Mouse (Mus musculus) testis, adult 2 months (tissue): Measurements from ENCODE around the gene Spag17. TPM values are rescaled to one million over a fixed set of nuclear protein-coding genes. Genes with fewer than 3 reads are reported as not detected.
A peak's percentile ranks its signal among the peaks of the same experiment; 100 is the strongest.
"Not testable (repeated sequence)": the region's sequence is repeated elsewhere in the genome, so short reads cannot be mapped to it uniquely, and the experiment has no call there.

Source experiments
- H3K27ac ChIP-seq: fragments of 200-500 bp; 2 replicates; pipeline ENCODE4 v1.5.1; 2012; ENCODE audit warnings: low read depth, low read length; ENCODE audit not compliant: control insufficient read depth, insufficient read depth
- H3K27me3 ChIP-seq: fragments of 200-500 bp; 2 replicates; pipeline ENCODE4 v1.6.1; 2012; ENCODE audit warnings: mild to moderate bottlenecking, low read length, moderate library complexity; ENCODE audit not compliant: control insufficient read depth, insufficient read depth
- H3K36me3 ChIP-seq: fragments of 200-500 bp; 2 replicates; pipeline ENCODE4 v1.6.1; 2012; ENCODE audit warnings: mild to moderate bottlenecking, low read length; ENCODE audit not compliant: control insufficient read depth, insufficient read depth
- H3K4me1 ChIP-seq: fragments of 200-500 bp; 2 replicates; pipeline ENCODE4 v1.6.1; 2012; ENCODE audit warnings: low read length; ENCODE audit not compliant: control insufficient read depth, insufficient read depth
- H3K4me3 ChIP-seq: fragments of 200-500 bp; 2 replicates; pipeline ENCODE4 v1.5.1; 2012; ENCODE audit warnings: low read depth, mild to moderate bottlenecking, low read length, moderate library complexity, mixed read lengths; ENCODE audit not compliant: control insufficient read depth
- CTCF ChIP-seq: fragments of 200-500 bp; IDR thresholded peaks from 2 replicates; pipeline ENCODE4 v1.5.1; 2012; ENCODE audit warnings: low read depth, mild to moderate bottlenecking, inconsistent platforms, low read length, moderate library complexity; ENCODE audit not compliant: control insufficient read depth, insufficient read depth, insufficient replicate concordance
- POLR2A ChIP-seq: fragments of 200-500 bp; IDR thresholded peaks from 2 replicates; pipeline ENCODE4 v1.6.1; 2012; ENCODE audit warnings: low read depth, mild to moderate bottlenecking, inconsistent platforms, low read length, moderate library complexity; ENCODE audit not compliant: control insufficient read depth
- polyA plus RNA-seq: library from polyadenylated mRNA; depleted of rRNA; stranded (reverse); fragments of >200 nt; gene quantifications from 2 replicates; pipeline ENCODE4 v1.2.3, GENCODE M21; 2012

Gene Spag17
- polyA plus RNA-seq, 1 experiment = 47.0 TPM

DNA sequence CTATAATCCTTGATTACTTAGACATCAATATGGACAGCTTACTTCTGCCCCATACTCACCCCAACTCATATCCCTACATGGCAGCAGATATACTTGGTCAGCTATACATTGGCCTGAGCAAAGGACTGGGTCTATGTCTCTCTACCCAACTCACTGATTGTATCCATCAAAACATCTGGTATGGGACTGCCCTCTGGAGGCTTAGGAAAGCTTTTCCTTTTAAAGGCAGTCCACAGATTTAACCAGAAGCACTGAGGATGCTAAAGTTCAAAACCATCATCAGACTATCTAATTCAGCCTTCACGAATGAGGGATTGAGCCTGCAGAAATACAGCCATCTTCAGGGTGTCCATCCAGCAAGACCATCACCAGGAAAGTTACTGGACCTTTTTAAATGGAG, 20.5 kb upstream of the Spag17 start:
- no peak for TF ChIP-seq POLR2A
- TF ChIP-seq CTCF = no peak
- H3K27ac ChIP-seq = no peak overlapping the region
- H3K27me3 ChIP-seq = no peaks in the 10 kb centered on the region
- no peak overlapping the region for H3K4me3 ChIP-seq
- no peaks in the 10 kb centered on the region for H3K36me3 ChIP-seq
- H3K4me1 ChIP-seq = no peaks in the 10 kb centered on the region

DNA sequence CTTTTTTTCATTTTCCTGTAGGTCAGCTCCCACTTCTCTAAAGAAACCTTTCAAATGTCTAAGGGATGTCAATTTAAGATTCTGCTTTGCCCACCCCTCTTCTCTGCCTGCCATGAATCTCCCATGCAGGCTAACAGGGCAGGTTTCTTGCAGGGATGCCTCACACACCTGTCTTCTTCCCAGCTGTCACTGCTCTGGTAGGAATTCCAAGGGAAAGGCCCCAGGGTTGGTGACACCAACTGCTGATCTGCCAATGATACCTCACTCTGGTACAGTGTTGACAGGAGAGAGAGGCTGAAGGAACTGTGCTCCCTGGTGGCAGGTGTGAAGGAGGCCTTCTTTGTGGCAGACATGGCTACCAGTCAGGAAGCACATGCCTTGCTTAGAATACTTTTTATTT, 10.1 kb upstream of the Spag17 start:
- Histone ChIP-seq H3K4me3 (no peak overlapping the region), H3K27ac (no peak overlapping the region), H3K27me3 (no peaks in the 10 kb centered on the region), H3K36me3 (no peaks in the 10 kb centered on the region), H3K4me1 (no peaks in the 10 kb centered on the region)
- no peak for TF ChIP-seq POLR2A
- no peak for TF ChIP-seq CTCF

DNA sequence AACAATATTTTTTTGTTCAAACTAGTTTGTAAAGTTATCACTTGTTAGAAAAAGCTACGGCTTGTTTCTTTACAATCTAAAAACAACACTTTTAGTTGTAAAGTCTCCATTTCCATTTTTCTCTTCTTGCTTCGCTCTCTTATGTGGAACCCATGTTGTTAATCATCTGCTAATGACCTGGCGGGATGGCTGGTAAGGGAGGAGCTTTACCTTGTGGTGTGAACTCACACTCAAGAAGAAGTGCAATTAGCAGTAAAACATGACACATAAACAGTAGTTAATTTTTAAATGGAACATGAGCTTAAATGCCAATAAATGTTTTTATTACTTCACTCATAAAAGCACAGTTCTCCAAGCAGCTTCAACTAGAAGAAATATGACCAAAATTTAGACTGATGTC, 3.7 kb upstream of the Spag17 start:
- TF ChIP-seq POLR2A (no peak), CTCF (no peak)
- Histone ChIP-seq H3K36me3 (peaks cover 3% of the 10 kb centered on the region), H3K4me3 (no peak overlapping the region), H3K27me3 (no peaks in the 10 kb centered on the region), H3K27ac (no peak overlapping the region), H3K4me1 (peaks cover 6% of the 10 kb centered on the region)

DNA sequence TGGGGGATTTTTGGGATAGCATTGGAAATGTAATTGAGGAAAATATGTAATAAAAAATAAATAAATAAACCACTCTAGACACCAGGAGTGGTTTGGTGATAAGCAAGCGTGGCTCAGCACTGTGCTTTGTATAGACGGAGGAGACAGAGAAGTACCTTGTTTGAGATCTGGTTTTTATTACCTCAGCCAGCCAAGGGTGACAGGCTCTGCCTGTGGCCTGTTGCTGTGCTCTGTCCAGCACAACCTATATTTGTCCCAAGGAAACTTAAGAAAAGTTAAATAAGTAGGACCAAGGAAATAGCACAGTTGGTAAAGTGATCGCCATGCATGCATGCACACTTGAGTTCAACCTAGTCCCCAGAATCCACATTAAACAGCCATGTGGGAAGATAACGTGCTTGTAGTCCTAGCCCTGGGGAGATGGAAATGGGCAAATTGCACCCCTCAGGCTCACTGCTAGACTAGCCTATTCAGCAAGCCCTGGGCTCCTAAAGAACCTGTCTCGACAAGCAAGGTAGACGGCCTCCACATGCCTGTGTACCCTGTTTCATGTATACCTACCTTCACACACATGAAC, 1.1 kb upstream of the Spag17 start:
- H3K36me3 ChIP-seq = peaks cover 3% of the 10 kb centered on the region
- peak overlapping the region; percentile 27; the same call in 1 of the 2 replicates for H3K4me3 ChIP-seq
- H3K27ac ChIP-seq = peak overlapping the region; percentile 61
- no peaks in the 10 kb centered on the region for H3K27me3 ChIP-seq
- TF ChIP-seq POLR2A (no peak), CTCF (no peak)
- H3K4me1 ChIP-seq = peaks cover 9% of the 10 kb centered on the region

DNA sequence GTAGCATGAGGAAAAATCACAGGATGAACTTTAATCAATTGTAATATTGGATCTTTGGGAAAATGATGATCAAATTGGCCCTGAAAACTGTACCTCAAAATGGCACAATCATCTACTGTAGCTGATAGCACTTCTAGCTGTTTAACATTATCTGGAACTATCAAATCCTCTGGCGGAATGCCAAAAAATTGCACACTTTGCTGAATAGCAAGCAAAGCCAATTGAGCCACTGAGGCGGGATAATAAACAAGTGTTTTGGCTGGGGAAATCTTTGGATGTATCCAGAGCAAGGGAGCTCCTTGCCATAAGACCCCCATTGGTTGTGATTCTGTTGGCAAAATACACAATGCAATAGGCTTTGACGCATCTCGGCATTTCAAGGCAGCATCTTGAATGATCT, 9.5 kb downstream of the Spag17 start:
- H3K4me3 ChIP-seq, H3K27ac ChIP-seq, H3K36me3 ChIP-seq: not testable (repeated sequence)

DNA sequence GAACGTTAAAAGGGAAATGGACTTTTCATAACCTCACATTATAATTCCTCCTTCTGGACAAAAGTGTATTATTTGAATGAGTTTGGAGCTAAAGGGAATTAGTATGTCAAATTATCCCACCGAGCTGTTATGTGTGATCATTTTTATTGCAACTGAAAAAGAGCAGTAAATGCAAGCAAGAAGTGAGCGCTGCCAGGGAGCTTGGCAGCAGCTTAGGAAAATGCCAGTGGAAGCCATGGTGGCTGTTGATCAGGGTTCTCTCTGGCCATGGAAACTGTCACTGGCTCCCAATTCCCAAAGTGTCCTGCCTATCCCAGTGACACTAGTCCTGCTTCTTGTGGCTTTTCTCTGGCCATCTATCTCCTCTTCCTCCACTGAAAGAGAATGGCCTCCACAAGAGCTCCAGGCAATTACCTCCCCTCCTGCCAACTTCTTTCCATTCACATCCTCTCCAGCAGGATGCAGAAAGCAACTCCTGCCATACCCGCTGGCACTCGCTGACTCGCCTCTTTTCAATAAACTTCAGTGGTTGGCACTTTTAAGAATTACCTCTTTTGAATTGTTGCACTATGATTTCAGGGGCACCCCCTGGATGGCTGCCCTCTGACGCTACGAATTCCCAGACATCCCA, 28.7 kb downstream of the Spag17 start:
- no peaks in the 10 kb centered on the region for H3K36me3 ChIP-seq
- no peak overlapping the region for H3K4me3 ChIP-seq
- TF ChIP-seq POLR2A (no peak), CTCF (no peak)
- H3K4me1 ChIP-seq = no peaks in the 10 kb centered on the region
- H3K27ac ChIP-seq = no peak overlapping the region
- no peaks in the 10 kb centered on the region for H3K27me3 ChIP-seq

More for the DNA sequence above, 9.5 kb downstream of the Spag17 start:
- H3K4me1 ChIP-seq, H3K27me3 ChIP-seq: not testable (repeated sequence)

DNA sequence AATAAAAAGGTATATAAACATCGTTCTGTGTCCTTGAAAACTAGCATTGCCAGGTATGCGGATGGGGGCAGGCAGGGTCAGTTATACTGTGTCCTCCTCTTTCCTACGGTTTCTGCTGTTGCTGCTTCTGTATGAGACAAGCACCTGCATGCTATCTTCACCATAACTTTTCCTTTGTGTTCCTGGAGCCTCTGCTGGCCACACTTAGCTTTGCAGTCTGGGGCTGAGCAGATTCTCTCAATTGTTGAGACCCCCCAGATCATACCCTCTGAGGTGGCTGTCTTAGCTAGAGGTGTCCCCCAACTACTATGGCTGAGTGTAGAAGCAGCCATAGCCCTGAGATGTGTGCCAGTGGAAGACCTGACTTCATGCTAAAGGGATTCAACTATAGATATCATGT, 37.7 kb downstream of the Spag17 start:
- Histone ChIP-seq H3K27me3 (no peaks in the 10 kb centered on the region), H3K4me1 (no peaks in the 10 kb centered on the region), H3K4me3 (no peak overlapping the region), H3K27ac (no peak overlapping the region), H3K36me3 (no peaks in the 10 kb centered on the region)
- TF ChIP-seq POLR2A (no peak), CTCF (no peak)
